Comparison of ENCODE assay signal across 8 mouse cellular contexts in the genomic region with DNA sequence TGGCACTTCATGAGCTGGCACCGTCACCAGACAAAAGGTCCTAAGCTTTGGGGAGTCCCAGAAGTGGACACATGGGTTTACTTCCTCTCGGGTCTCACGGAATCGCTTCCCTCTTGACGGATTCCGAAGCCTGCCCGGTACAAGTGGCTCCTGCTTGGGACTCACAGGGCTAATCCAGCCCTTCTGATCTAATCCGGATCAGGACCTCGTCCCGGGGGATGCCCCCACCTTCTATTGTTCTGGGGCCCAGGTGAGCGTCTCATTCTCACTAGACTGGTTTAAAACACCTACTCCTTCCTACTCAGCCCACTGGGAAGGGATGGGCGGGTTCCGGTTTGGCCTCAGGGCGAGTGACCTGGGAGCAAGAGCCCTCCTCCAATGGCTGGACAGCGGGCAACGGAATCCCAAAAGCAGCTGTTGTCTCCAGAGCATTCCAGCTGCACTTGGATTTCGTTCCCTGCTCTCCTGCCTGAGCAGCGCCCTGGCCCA. TPM values are rescaled to one million over a fixed set of nuclear protein-coding genes. Genes with fewer than 3 reads are reported as not detected.
DNase-seq lines count a peak whose midpoint lies in the region; ATAC-seq lines count a peak whose summit lies in the region.

No protein-coding gene starts in this region.

- H3K27me3 ChIP-seq in neural tube, embryonic 11.5 days (ENCODE audit: control insufficient read depth, insufficient read depth, low read length) = no peaks in the 10 kb centered on the region
- no peaks in the 10 kb centered on the region for H3K27me3 ChIP-seq in embryonic facial prominence, embryonic 13.5 days
- H3K27me3 ChIP-seq in hindbrain, embryonic 15.5 days = no peaks in the 10 kb centered on the region
- no peaks in the 10 kb centered on the region for H3K27me3 ChIP-seq in liver, embryonic 16.5 days (ENCODE audit: control insufficient read depth, insufficient read depth, low read depth, low read length)

- peak overlapping the region; percentile 62 for H3K4me3 ChIP-seq in neural tube, embryonic 11.5 days (ENCODE audit: low read depth, low read length)
- H3K4me3 ChIP-seq in embryonic facial prominence, embryonic 13.5 days = peak overlapping the region; percentile 74
- peak overlapping the region; percentile 69 for H3K4me3 ChIP-seq in hindbrain, embryonic 15.5 days
- peak overlapping the region; percentile 87 for H3K4me3 ChIP-seq in liver, embryonic 16.5 days (ENCODE audit: low read depth, low read length)

- peaks cover 24% of the 10 kb centered on the region for H3K4me1 ChIP-seq in neural tube, embryonic 11.5 days (ENCODE audit: control insufficient read depth, insufficient read depth, low read length)
- H3K4me1 ChIP-seq in embryonic facial prominence, embryonic 13.5 days = peaks cover 48% of the 10 kb centered on the region
- H3K4me1 ChIP-seq in hindbrain, embryonic 15.5 days (replicated peaks) = peaks cover 42% of the 10 kb centered on the region
- peaks cover 48% of the 10 kb centered on the region for H3K4me1 ChIP-seq in liver, embryonic 16.5 days (ENCODE audit: control insufficient read depth, low read depth, low read length)

- H3K27ac ChIP-seq in neural tube, embryonic 11.5 days (ENCODE audit: low read depth, low read length) = peak overlapping the region; percentile 6; the same call in 1 of the 2 replicates
- H3K27ac ChIP-seq in embryonic facial prominence, embryonic 13.5 days = peak overlapping the region; percentile 92
- peak overlapping the region; percentile 98 for H3K27ac ChIP-seq in hindbrain, embryonic 15.5 days (replicated peaks)
- H3K27ac ChIP-seq in liver, embryonic 16.5 days (ENCODE audit: low read length) = peak overlapping the region; percentile 90

- no peaks in the 10 kb centered on the region for H3K9me3 ChIP-seq in neural tube, embryonic 11.5 days (ENCODE audit: control insufficient read depth, low read length)
- H3K9me3 ChIP-seq in embryonic facial prominence, embryonic 13.5 days = no peaks in the 10 kb centered on the region
- H3K9me3 ChIP-seq in hindbrain, embryonic 15.5 days = no peaks in the 10 kb centered on the region
- H3K9me3 ChIP-seq in liver, embryonic 16.5 days (replicated peaks; ENCODE audit: control insufficient read depth, low read length) = no peaks in the 10 kb centered on the region

- no peak for DNase-seq in neural tube, embryonic 11.5 days (ENCODE audit: low spot score)
- DNase-seq in neural tube, embryonic 10.5 days (ENCODE audit: extremely low spot score, low spot score) = no peak
- peak; percentile 68 for DNase-seq in retina, adult 2 months (ENCODE audit: low read depth, low spot score)
- no peak for DNase-seq in cerebellum, adult 11 months
- DNase-seq in T-cell, adult 2 months (ENCODE audit: low spot score) = no peak

- peak overlapping the region; percentile 99 for H3K4me2 ChIP-seq in neural tube, embryonic 11.5 days (ENCODE audit: low read depth)
- peak overlapping the region; percentile 97 for H3K4me2 ChIP-seq in embryonic facial prominence, embryonic 13.5 days
- peak overlapping the region; percentile 93 for H3K4me2 ChIP-seq in hindbrain, embryonic 15.5 days
- peak overlapping the region; percentile 96 for H3K4me2 ChIP-seq in liver, embryonic 16.5 days (ENCODE audit: low read depth, low read length)

- H3K36me3 ChIP-seq in neural tube, embryonic 11.5 days (ENCODE audit: control insufficient read depth, insufficient read depth, low read length) = peaks cover 21% of the 10 kb centered on the region
- peaks cover 54% of the 10 kb centered on the region for H3K36me3 ChIP-seq in embryonic facial prominence, embryonic 13.5 days
- H3K36me3 ChIP-seq in hindbrain, embryonic 15.5 days = peaks cover 39% of the 10 kb centered on the region
- H3K36me3 ChIP-seq in liver, embryonic 16.5 days (ENCODE audit: control insufficient read depth, insufficient read depth) = peaks cover 16% of the 10 kb centered on the region

- no peak for ATAC-seq in neural tube, embryonic 11.5 days (ENCODE audit: insufficient read depth, low FRiP score, low TSS enrichment)
- ATAC-seq in embryonic facial prominence, embryonic 13.5 days (ENCODE audit: insufficient number of reproducible peaks, insufficient read depth, low FRiP score, low TSS enrichment, low read depth) = no peak
- ATAC-seq in hindbrain, embryonic 15.5 days (ENCODE audit: low FRiP score, low read depth) = no peak
- ATAC-seq in liver, embryonic 16.5 days (ENCODE audit: low read depth) = no peak

- WGBS in neural tube, embryonic 11.5 days = 11% methylated on average over 18 of the region's 18 CpGs
- WGBS in embryonic facial prominence, embryonic 13.5 days = 7% methylated on average over 18 of the region's 18 CpGs
- WGBS in hindbrain, embryonic 15.5 days = 15% methylated on average over 18 of the region's 18 CpGs
- WGBS in liver, embryonic 16.5 days (ENCODE audit: insufficient replicate concordance) = 2% methylated on average over 18 of the region's 18 CpGs

- peak overlapping the region; percentile 73 for H3K9ac ChIP-seq in neural tube, embryonic 11.5 days (ENCODE audit: low read length)
- H3K9ac ChIP-seq in embryonic facial prominence, embryonic 13.5 days = peak overlapping the region; percentile 87
- H3K9ac ChIP-seq in hindbrain, embryonic 15.5 days = peak overlapping the region; percentile 82
- peak overlapping the region; percentile 84 for H3K9ac ChIP-seq in liver, embryonic 16.5 days (ENCODE audit: low read depth, low read length)

RNA-seq across cellular contexts. Expression of a gene that starts 0.7 kb away (rescaled TPM):
- polyA plus RNA-seq in neural tube, embryonic 11.5 days (2014; fragmentation: Nextera tagmentation; extraction: Ambion mirVana) = 52.1 and 58.2 TPM in 2 replicates
- polyA plus RNA-seq in embryonic facial prominence, embryonic 13.5 days (2015; fragmentation: Nextera tagmentation; extraction: Ambion mirVana) = 42.3 and 50.4 TPM in 2 replicates
- polyA plus RNA-seq in hindbrain, embryonic 15.5 days (2015; fragmentation: Nextera tagmentation; extraction: Ambion mirVana) = 73.4 and 78.5 TPM in 2 replicates
- polyA plus RNA-seq in liver, embryonic 16.5 days (2015; fragmentation: Nextera tagmentation; extraction: Ambion mirVana) = 21.6 and 21.9 TPM in 2 replicates

RNA-seq across cellular contexts. Expression of a gene that starts 1.7 kb away (rescaled TPM):
- 173 and 190 TPM in 2 replicates for polyA plus RNA-seq in neural tube, embryonic 11.5 days (2014; fragmentation: Nextera tagmentation; extraction: Ambion mirVana)
- polyA plus RNA-seq in embryonic facial prominence, embryonic 13.5 days (2015; fragmentation: Nextera tagmentation; extraction: Ambion mirVana) = 176 and 185 TPM in 2 replicates
- 304 and 323 TPM in 2 replicates for polyA plus RNA-seq in hindbrain, embryonic 15.5 days (2015; fragmentation: Nextera tagmentation; extraction: Ambion mirVana)
- 27.3 and 30.0 TPM in 2 replicates for polyA plus RNA-seq in liver, embryonic 16.5 days (2015; fragmentation: Nextera tagmentation; extraction: Ambion mirVana)

RNA-seq across cellular contexts. Expression of a gene that starts 7.9 kb away (rescaled TPM):
- polyA plus RNA-seq in neural tube, embryonic 11.5 days (2014; fragmentation: Nextera tagmentation; extraction: Ambion mirVana) = 179 and 189 TPM in 2 replicates
- 191 and 227 TPM in 2 replicates for polyA plus RNA-seq in embryonic facial prominence, embryonic 13.5 days (2015; fragmentation: Nextera tagmentation; extraction: Ambion mirVana)
- polyA plus RNA-seq in hindbrain, embryonic 15.5 days (2015; fragmentation: Nextera tagmentation; extraction: Ambion mirVana) = 109 and 111 TPM in 2 replicates
- polyA plus RNA-seq in liver, embryonic 16.5 days (2015; fragmentation: Nextera tagmentation; extraction: Ambion mirVana) = 80.0 and 86.8 TPM in 2 replicates

RNA-seq across cellular contexts. Expression of a gene that starts 10.6 kb away (rescaled TPM):
- 166 and 179 TPM in 2 replicates for polyA plus RNA-seq in neural tube, embryonic 11.5 days (2014; fragmentation: Nextera tagmentation; extraction: Ambion mirVana)
- polyA plus RNA-seq in embryonic facial prominence, embryonic 13.5 days (2015; fragmentation: Nextera tagmentation; extraction: Ambion mirVana) = 140 and 147 TPM in 2 replicates
- 308 and 313 TPM in 2 replicates for polyA plus RNA-seq in hindbrain, embryonic 15.5 days (2015; fragmentation: Nextera tagmentation; extraction: Ambion mirVana)
- 10.0 and 12.2 TPM in 2 replicates for polyA plus RNA-seq in liver, embryonic 16.5 days (2015; fragmentation: Nextera tagmentation; extraction: Ambion mirVana)

RNA-seq across cellular contexts. Expression of a gene that starts 29.5 kb away (rescaled TPM):
- polyA plus RNA-seq in neural tube, embryonic 11.5 days (2014; fragmentation: Nextera tagmentation; extraction: Ambion mirVana) = 10.5 and 11.7 TPM in 2 replicates
- 9.6 and 13.3 TPM in 2 replicates for polyA plus RNA-seq in embryonic facial prominence, embryonic 13.5 days (2015; fragmentation: Nextera tagmentation; extraction: Ambion mirVana)
- 34.9 and 35.1 TPM in 2 replicates for polyA plus RNA-seq in hindbrain, embryonic 15.5 days (2015; fragmentation: Nextera tagmentation; extraction: Ambion mirVana)
- 0.48 and 0.70 TPM in 2 replicates for polyA plus RNA-seq in liver, embryonic 16.5 days (2015; fragmentation: Nextera tagmentation; extraction: Ambion mirVana)

Comparison
In these comparisons a context has a peak if more than half of its experiments do, and no peak if none do; other contexts are left out.
1. H3K27ac ChIP-seq: peak in every context shown above with its lines; median percentile 98 in hindbrain, embryonic 15.5 days; 92 in embryonic facial prominence, embryonic 13.5 days; 90 in liver, embryonic 16.5 days; 6 in neural tube, embryonic 11.5 days.